Mouse (Mus musculus): ENCODE results near the gene Wee2. TPM values are rescaled to one million over a fixed set of nuclear protein-coding genes. Genes with fewer than 3 reads are reported as not detected.

Gene Wee2
- polyA plus RNA-seq, 1 experiment from 2014 or later, result not detected

- in situ Hi-C loops (cut with MboI; ENCODE audit: low pct_unique_long_range_greater_than_20kb), result no loop called here
- TF ChIP-seq CTCF (IDR thresholded peaks at IDR 0.05), result no peak
- peaks cover 37% of the 10 kb centered on the region for H3K27me3 ChIP-seq
- peak; percentile 60 for ATAC-seq
- POLR2A ChIA-PET, result interaction anchor here (0.6 kb wide), 1 partner anchor 27 kb away, joined by 4 read pairs; no protein-coding TSS in a partner anchor
- CTCF ChIA-PET, result interaction anchor here (3.3 kb wide), 1 partner anchor 12 kb away, joined by 21 read pairs; no protein-coding TSS in a partner anchor
- no peak for DNase-seq (ENCODE audit: low read depth, low spot score)
These were observed 3.5 kb upstream of the Wee2 start for GRCm38 (mm10) chr6:40435151-40436046.

GRCm38 (mm10) chr6:40436047-40436483, 2.8 kb upstream of the Wee2 start, which contains the start of gene E330009J07Rik:
TSS of gene E330009J07Rik (minus strand) at chr6:40436135.
- peaks cover 44% of the 10 kb centered on the region for H3K27me3 ChIP-seq
- ChIA-PET POLR2A (interaction anchor here (0.6 kb wide), 1 partner anchor 27 kb away, joined by 4 read pairs; no protein-coding TSS in a partner anchor), CTCF (interaction anchor here (3.3 kb wide), 1 partner anchor 12 kb away, joined by 21 read pairs; no protein-coding TSS in a partner anchor)
- no peak for TF ChIP-seq CTCF (IDR thresholded peaks at IDR 0.05)
- DNase-seq (ENCODE audit: low read depth, low spot score) (no peak), ATAC-seq (peak; percentile 95)
- in situ Hi-C loops (cut with MboI; ENCODE audit: low pct_unique_long_range_greater_than_20kb), result no loop called here

DNA sequence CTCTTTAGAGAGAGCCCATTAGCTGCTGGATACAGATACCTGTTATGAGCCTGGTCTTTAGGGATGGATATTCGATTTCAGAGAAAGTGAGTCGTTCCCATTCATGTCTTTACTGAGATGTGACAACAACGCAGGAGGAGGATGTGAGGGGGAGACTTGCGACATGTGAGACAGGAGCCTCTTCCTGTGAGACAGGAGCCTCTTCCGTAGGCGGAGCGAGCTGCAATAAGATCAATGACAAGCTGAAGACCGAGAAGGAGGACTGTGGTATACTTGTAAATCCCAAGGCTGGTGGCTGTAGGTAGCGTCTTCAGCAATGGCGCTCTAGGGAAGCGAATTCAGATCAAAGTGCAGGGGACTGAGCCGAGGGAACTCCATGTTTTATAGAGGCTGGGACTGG, 843 bp downstream of the Wee2 start:
- ChIA-PET POLR2A (no interaction called here), CTCF (no interaction called here)
- TF ChIP-seq CTCF (IDR thresholded peaks at IDR 0.05), result no peak
- in situ Hi-C loops (cut with MboI; ENCODE audit: low pct_unique_long_range_greater_than_20kb), result no loop called here
- ATAC-seq (no peak), DNase-seq (ENCODE audit: low read depth, low spot score) (no peak)
- peaks cover 58% of the 10 kb centered on the region for H3K27me3 ChIP-seq

GRCm38 (mm10) chr6:40441276-40441675, 2.4 kb downstream of the Wee2 start:
- in situ Hi-C loops (cut with MboI; ENCODE audit: low pct_unique_long_range_greater_than_20kb), result no loop called here
- no peak for ATAC-seq
- no peak for DNase-seq (ENCODE audit: low read depth, low spot score)
- no peak for TF ChIP-seq CTCF (IDR thresholded peaks at IDR 0.05)
- POLR2A ChIA-PET, result no interaction called here
- CTCF ChIA-PET, result interaction anchor here (1.1 kb wide), 1 partner anchor 8 kb away, joined by 3 read pairs; no protein-coding TSS in a partner anchor
- H3K27me3 ChIP-seq, result peaks cover 57% of the 10 kb centered on the region

- ChIA-PET POLR2A (no interaction called here), CTCF (no interaction called here)
- no peak for DNase-seq (ENCODE audit: low read depth, low spot score)
- peaks cover 56% of the 10 kb centered on the region for H3K27me3 ChIP-seq
- TF ChIP-seq CTCF (IDR thresholded peaks at IDR 0.05), result peak; percentile 32
- no peak for ATAC-seq
- in situ Hi-C loops (cut with MboI; ENCODE audit: low pct_unique_long_range_greater_than_20kb), result no loop called here
These were observed 2.9 kb downstream of the Wee2 start for GRCm38 (mm10) chr6:40441755-40442154.

GRCm38 (mm10) chr6:40443281-40443928, 4.5 kb downstream of the Wee2 start:
- peaks cover 54% of the 10 kb centered on the region for H3K27me3 ChIP-seq
- POLR2A ChIA-PET, result no interaction called here
- in situ Hi-C loops (cut with MboI; ENCODE audit: low pct_unique_long_range_greater_than_20kb), result no loop called here
- DNase-seq (ENCODE audit: low read depth, low spot score), result no peak
- TF ChIP-seq CTCF (IDR thresholded peaks at IDR 0.05), result no peak
- CTCF ChIA-PET, result no interaction called here
- ATAC-seq, result no peak

DNA sequence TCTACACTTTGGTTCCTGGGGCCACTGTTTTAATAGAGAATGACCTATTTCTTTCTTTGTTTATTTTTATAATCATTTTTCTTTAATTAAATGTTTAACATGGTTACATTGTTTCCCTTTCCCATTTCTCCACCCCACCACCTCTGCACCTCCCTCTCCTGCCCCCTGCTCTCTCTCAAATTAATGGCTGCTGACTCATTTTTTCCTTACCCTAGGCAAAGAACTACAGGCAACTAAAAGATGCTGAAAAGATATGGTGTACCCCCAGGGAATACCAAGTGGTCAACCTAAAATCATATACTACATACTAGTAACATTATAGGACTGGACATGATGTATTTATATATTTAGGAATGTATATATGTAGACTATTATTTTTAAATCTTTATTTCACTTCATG, 9.7 kb downstream of the Wee2 start:
- ATAC-seq (no peak), DNase-seq (ENCODE audit: low read depth, low spot score) (no peak)
- POLR2A ChIA-PET, result no interaction called here
- CTCF ChIA-PET, result interaction anchor here (0.9 kb wide), 1 partner anchor 8 kb away, joined by 3 read pairs; no protein-coding TSS in a partner anchor
- in situ Hi-C loops (cut with MboI; ENCODE audit: low pct_unique_long_range_greater_than_20kb), result no loop called here
- peaks cover 51% of the 10 kb centered on the region for H3K27me3 ChIP-seq
- no peak for TF ChIP-seq CTCF (IDR thresholded peaks at IDR 0.05)

DNA sequence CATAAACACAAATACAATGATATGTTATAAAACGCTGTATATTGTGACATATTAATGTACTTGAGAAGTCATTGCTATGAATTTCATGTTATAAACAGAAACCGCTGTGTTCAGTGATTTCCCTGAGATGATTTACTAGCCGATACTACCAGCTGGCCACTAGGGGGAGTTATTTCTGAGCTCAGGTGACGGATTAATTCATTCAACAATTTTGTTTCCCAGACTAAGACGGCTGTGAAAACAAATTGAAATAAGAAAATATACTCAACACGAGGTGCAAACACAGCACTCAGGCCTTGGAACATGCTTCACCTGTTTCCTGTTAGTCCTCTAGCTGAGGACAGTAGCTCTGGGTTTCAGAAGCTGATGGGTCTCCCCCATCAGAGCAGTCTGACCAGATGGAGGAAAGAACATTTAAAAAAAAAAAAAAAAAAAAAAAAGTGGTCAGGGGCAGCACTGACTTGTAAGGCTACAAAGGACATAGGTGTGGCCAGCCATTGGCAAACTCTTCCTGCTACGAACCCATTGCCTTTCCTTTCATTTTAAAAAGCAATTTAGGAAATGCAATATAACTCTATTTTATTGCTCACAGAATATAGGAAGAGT, 15.7 kb downstream of the Wee2 start:
- ATAC-seq, result no peak
- no peak for DNase-seq (ENCODE audit: low read depth, low spot score)
- peak; percentile 58 for TF ChIP-seq CTCF (IDR thresholded peaks at IDR 0.05)

DNA sequence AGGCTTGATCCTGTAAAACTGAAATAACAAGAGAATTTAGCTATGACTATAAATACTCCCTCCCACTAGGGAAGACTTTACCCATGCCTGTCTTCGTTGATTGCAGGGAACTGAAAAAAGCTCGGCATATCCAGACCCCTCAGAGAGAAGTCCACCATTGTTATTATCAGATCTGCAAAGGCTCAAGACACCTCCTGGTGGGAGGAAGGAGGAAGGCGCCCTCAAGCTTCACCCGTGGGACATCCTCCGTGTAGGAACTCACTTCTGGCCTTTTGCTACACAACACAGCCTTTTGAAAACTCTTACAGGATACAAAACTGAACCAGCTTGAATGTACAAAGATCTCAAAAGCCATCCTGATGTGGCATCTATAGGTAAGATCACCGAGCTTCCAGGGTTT, 26.8 kb downstream of the Wee2 start:
- in situ Hi-C loops (cut with MboI; ENCODE audit: low pct_unique_long_range_greater_than_20kb), result loop anchor here (10.0 kb wide), 1 partner anchor 141 kb away; the partner anchor contains the start of gene Agk
- no peak for ATAC-seq
- peaks cover 43% of the 10 kb centered on the region for H3K27me3 ChIP-seq
- ChIA-PET POLR2A (no interaction called here), CTCF (interaction anchor here (1.0 to 3.5 kb wide), 2 partner anchors 10 to 42 kb away, joined by 3 to 22 read pairs; no protein-coding TSS in a partner anchor)
- no peak for DNase-seq (ENCODE audit: low read depth, low spot score)
- TF ChIP-seq CTCF (IDR thresholded peaks at IDR 0.05), result peak; percentile 53

More for the DNA sequence above, 15.7 kb downstream of the Wee2 start:
- CTCF ChIA-PET, result interaction anchor here (1.2 to 3.5 kb wide), 3 partner anchors 10 to 27 kb away, joined by 3 to 22 read pairs (median 5); no protein-coding TSS in a partner anchor
- H3K27me3 ChIP-seq, result peaks cover 59% of the 10 kb centered on the region
- POLR2A ChIA-PET, result no interaction called here
- in situ Hi-C loops (cut with MboI; ENCODE audit: low pct_unique_long_range_greater_than_20kb), result no loop called here
